Mouse (Mus musculus): Measurements from ENCODE around the gene Cmpk1. TPM values are rescaled to one million over a fixed set of nuclear protein-coding genes. Genes with fewer than 3 reads are reported as not detected.

The Cmpk1 gene
- polyA plus RNA-seq (2012; rRNA removed) = 37.0 and 42.4 TPM in 2 replicates
- polyA plus RNA-seq (2014; fragmentation: Nextera tagmentation; extraction: Ambion mirVana) = 103 and 120 TPM in 2 replicates

DNA sequence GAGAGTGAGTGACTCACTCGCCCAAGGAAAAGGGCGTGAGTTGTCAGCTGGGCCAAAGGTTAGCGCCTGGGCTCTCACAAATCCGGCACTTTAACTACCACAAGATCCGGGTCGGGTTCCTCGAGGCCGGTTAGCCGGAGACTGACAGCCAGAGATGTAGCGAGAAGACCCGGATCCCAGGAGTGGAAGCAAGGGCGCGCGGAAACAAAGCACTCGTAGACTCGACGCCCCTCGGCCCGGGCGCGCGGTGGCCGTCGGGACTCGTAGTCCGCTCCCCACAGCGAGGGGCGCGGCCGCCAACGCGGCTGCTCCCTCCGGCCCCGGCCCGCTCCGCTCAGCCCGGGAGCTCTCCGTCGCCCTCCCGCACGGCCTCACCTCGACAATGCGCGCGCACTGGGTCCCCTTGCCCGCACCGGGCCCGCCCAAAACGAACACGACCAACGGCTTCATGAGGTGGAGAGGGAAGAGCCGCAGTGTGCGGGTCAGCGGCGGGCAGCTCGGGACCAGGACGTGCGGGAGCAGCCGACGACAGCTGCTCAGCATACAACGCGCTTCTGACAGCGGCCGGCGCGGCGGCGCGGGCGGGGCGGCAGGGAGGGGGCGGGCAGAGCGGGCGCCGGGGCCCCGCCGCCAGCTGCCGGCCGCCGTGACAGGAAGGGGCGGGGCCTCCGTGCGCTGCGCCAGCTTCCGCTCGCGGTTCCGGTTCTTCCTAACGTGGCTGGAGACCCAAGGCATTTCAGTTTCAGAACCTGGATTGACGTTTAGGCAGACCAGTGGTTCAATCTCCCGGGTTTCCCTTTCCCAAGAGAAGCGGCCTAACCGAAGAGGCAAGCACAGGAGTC, at the start of gene Cmpk1:
Gene Cmpk1 (minus strand): TSS at position 651 of the 842 bp plus-strand sequence.
- peak within 1 kb of the TSS; percentile 86 for H3K9ac ChIP-seq (ENCODE audit: low read depth, low read length, severe bottlenecking)
- H3K4me2 ChIP-seq (replicated peaks; ENCODE audit: low read depth, low read length, severe bottlenecking) = peak within 1 kb of the TSS; percentile 77
- H3K9me3 ChIP-seq (ENCODE audit: control insufficient read depth, low read length) = no peaks in the 10 kb centered on the region
- H3K4me3 ChIP-seq (replicated peaks; ENCODE audit: low read length) = peak within 1 kb of the TSS; percentile 84
- no peaks in the 10 kb centered on the region for H3K36me3 ChIP-seq (ENCODE audit: control insufficient read depth, insufficient read depth, low read length)
- TF ChIP-seq POLR2A (IDR thresholded peaks at IDR 0.05; ENCODE audit: borderline replicate concordance, extremely low read depth, insufficient read depth, insufficient read length) = peak; percentile 61; the same call in 1 of the 2 replicates
- H3K27me3 ChIP-seq (ENCODE audit: control insufficient read depth, insufficient read depth, low read length) = no peaks in the 10 kb centered on the region
- peaks cover 5% of the 10 kb centered on the region for H3K4me1 ChIP-seq (ENCODE audit: control insufficient read depth, insufficient read depth, low read length)
- peak; percentile 86 for DNase-seq (ENCODE audit: low spot score)
- ATAC-seq (ENCODE audit: low FRiP score, low read depth) = peak; percentile 97
- WGBS = under 1% methylated on average over 59 of the region's 93 CpGs
- peak within 1 kb of the TSS; percentile 98 for H3K27ac ChIP-seq (replicated peaks; ENCODE audit: low read depth, low read length)

GRCm38 (mm10) chr4:115035043-115035442, 48.0 kb upstream of the Cmpk1 start:
- Histone ChIP-seq H3K4me3 (replicated peaks; ENCODE audit: low read length) (no peak overlapping the region), H3K27me3 (ENCODE audit: control insufficient read depth, insufficient read depth, low read length) (no peaks in the 10 kb centered on the region), H3K4me1 (ENCODE audit: control insufficient read depth, insufficient read depth, low read length) (no peaks in the 10 kb centered on the region), H3K36me3 (ENCODE audit: control insufficient read depth, insufficient read depth, low read length) (peaks cover 33% of the 10 kb centered on the region), H3K27ac (replicated peaks; ENCODE audit: low read depth, low read length) (no peak overlapping the region), H3K9ac (ENCODE audit: low read depth, low read length, severe bottlenecking) (no peak overlapping the region), H3K9me3 (ENCODE audit: control insufficient read depth, low read length) (no peaks in the 10 kb centered on the region), H3K4me2 (replicated peaks; ENCODE audit: low read depth, low read length, severe bottlenecking) (no peak overlapping the region)
- 81% methylated on average over 6 of the region's 6 CpGs for WGBS
- TF ChIP-seq POLR2A (IDR thresholded peaks at IDR 0.05; ENCODE audit: borderline replicate concordance, extremely low read depth, insufficient read depth, insufficient read length) = no peak
- DNase-seq (ENCODE audit: low spot score) = no peak
- no peak for ATAC-seq (ENCODE audit: low FRiP score, low read depth)

GRCm38 (mm10) chr4:115019997-115020396, 33.0 kb upstream of the Cmpk1 start:
- no peaks in the 10 kb centered on the region for H3K4me1 ChIP-seq (ENCODE audit: control insufficient read depth, insufficient read depth, low read length)

GRCm38 (mm10) chr4:115014276-115014675, 27.2 kb upstream of the Cmpk1 start:
- no peaks in the 10 kb centered on the region for H3K27me3 ChIP-seq (ENCODE audit: control insufficient read depth, insufficient read depth, low read length)
- WGBS = 92% methylated on average over 3 of the region's 3 CpGs
- ATAC-seq (ENCODE audit: low FRiP score, low read depth) (no peak), DNase-seq (ENCODE audit: low spot score) (no peak)
- no peak for TF ChIP-seq POLR2A (IDR thresholded peaks at IDR 0.05; ENCODE audit: borderline replicate concordance, extremely low read depth, insufficient read depth, insufficient read length)
- H3K9ac ChIP-seq (ENCODE audit: low read depth, low read length, severe bottlenecking) = no peak overlapping the region
- peaks cover 40% of the 10 kb centered on the region for H3K36me3 ChIP-seq (ENCODE audit: control insufficient read depth, insufficient read depth, low read length)
- no peaks in the 10 kb centered on the region for H3K4me1 ChIP-seq (ENCODE audit: control insufficient read depth, insufficient read depth, low read length)
- H3K9me3 ChIP-seq (ENCODE audit: control insufficient read depth, low read length) = no peaks in the 10 kb centered on the region
- no peak overlapping the region for H3K4me3 ChIP-seq (replicated peaks; ENCODE audit: low read length)
- no peak overlapping the region for H3K27ac ChIP-seq (replicated peaks; ENCODE audit: low read depth, low read length)
- no peak overlapping the region for H3K4me2 ChIP-seq (replicated peaks; ENCODE audit: low read depth, low read length, severe bottlenecking)

More at GRCm38 (mm10) chr4:115019997-115020396, 33.0 kb upstream of the Cmpk1 start:
- no peak overlapping the region for H3K9ac ChIP-seq (ENCODE audit: low read depth, low read length, severe bottlenecking)
- no peak for DNase-seq (ENCODE audit: low spot score)
- ATAC-seq (ENCODE audit: low FRiP score, low read depth) = no peak
- H3K4me2 ChIP-seq (replicated peaks; ENCODE audit: low read depth, low read length, severe bottlenecking) = no peak overlapping the region
- no peak for TF ChIP-seq POLR2A (IDR thresholded peaks at IDR 0.05; ENCODE audit: borderline replicate concordance, extremely low read depth, insufficient read depth, insufficient read length)
- H3K4me3 ChIP-seq (replicated peaks; ENCODE audit: low read length) = no peak overlapping the region
- 93% methylated on average over 3 of the region's 3 CpGs for whole genome bisulfite sequencing
- peaks cover 52% of the 10 kb centered on the region for H3K36me3 ChIP-seq (ENCODE audit: control insufficient read depth, insufficient read depth, low read length)
- no peaks in the 10 kb centered on the region for H3K27me3 ChIP-seq (ENCODE audit: control insufficient read depth, insufficient read depth, low read length)
- no peak overlapping the region for H3K27ac ChIP-seq (replicated peaks; ENCODE audit: low read depth, low read length)
- H3K9me3 ChIP-seq (ENCODE audit: control insufficient read depth, low read length) = no peaks in the 10 kb centered on the region

DNA sequence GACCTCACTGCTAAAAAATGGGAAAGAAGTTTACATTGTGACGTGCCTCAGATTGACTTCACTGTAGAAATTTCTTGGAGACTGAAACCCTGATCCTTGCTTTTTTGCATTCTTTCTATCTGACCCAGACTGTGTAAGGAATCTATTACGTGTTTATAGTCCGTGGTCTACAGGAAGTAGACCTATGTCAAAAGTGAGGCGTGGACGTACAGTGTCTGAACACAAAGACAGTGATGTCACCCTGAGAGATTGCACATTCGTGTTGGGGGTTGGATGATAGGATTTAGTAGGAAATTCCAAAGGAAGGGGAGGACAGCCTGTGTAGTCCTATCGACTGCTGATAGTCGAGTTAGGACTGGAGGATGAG, 13.4 kb upstream of the Cmpk1 start:
- Histone ChIP-seq H3K27me3 (ENCODE audit: control insufficient read depth, insufficient read depth, low read length) (no peaks in the 10 kb centered on the region), H3K27ac (replicated peaks; ENCODE audit: low read depth, low read length) (0 out of 2 replicates have a peak overlapping the region, but pooled peaks have one; percentile 41), H3K4me1 (ENCODE audit: control insufficient read depth, insufficient read depth, low read length) (peaks cover 12% of the 10 kb centered on the region), H3K36me3 (ENCODE audit: control insufficient read depth, insufficient read depth, low read length) (peaks cover 13% of the 10 kb centered on the region; the same call in 1 of the 2 replicates), H3K4me3 (replicated peaks; ENCODE audit: low read length) (peak overlapping the region; percentile 67), H3K9ac (ENCODE audit: low read depth, low read length, severe bottlenecking) (peak overlapping the region; percentile 62), H3K9me3 (ENCODE audit: control insufficient read depth, low read length) (no peaks in the 10 kb centered on the region), H3K4me2 (replicated peaks; ENCODE audit: low read depth, low read length, severe bottlenecking) (peak overlapping the region; percentile 56)
- 2% methylated on average over 8 of the region's 8 CpGs for WGBS
- no peak; the same call in 1 of the 2 replicates for ATAC-seq (ENCODE audit: low FRiP score, low read depth)
- peak; percentile 13 for DNase-seq (ENCODE audit: low spot score)
- no peak for TF ChIP-seq POLR2A (IDR thresholded peaks at IDR 0.05; ENCODE audit: borderline replicate concordance, extremely low read depth, insufficient read depth, insufficient read length)

Data from limb, embryonic 14.5 days (tissue).